Mouse (Mus musculus) midbrain, embryonic 11.5 days (tissue): ENCODE data around the gene Cltrn. TPM values are rescaled to one million over a fixed set of nuclear protein-coding genes. Genes with fewer than 3 reads are reported as not detected.

Source experiments
- ATAC-seq: fragments of 200-750 bp; cut with Nextera tagmentation; 2 replicates; pipeline ENCODE4 v1.8.0; 2017; ENCODE audit warnings: moderate TSS enrichment, moderate library complexity; ENCODE audit not compliant: low FRiP score
- DNase-seq: peaks from one replicate; pipeline ENCODE4 v3.0.0; 2015; ENCODE audit warnings: low spot score; ENCODE audit errors: missing footprints
- H3K27ac ChIP-seq: fragments of 300-500 bp; sonication (generic); 2 replicates; pipeline ENCODE4 v1.5.1; 2014; ENCODE audit warnings: low read depth, low read length
- H3K27me3 ChIP-seq: fragments of 300-500 bp; sonication (generic); 2 replicates; pipeline ENCODE4 v1.6.1; 2014; ENCODE audit warnings: mild to moderate bottlenecking, low read length, moderate library complexity, mixed read lengths; ENCODE audit not compliant: control insufficient read depth, insufficient read depth
- H3K36me3 ChIP-seq: fragments of 300-500 bp; sonication (generic); 2 replicates; pipeline ENCODE4 v1.6.1; 2014; ENCODE audit warnings: mild to moderate bottlenecking, low read length, moderate library complexity, mixed read lengths; ENCODE audit not compliant: control insufficient read depth, insufficient read depth
- H3K4me1 ChIP-seq: fragments of 300-500 bp; sonication (generic); 2 replicates; pipeline ENCODE4 v1.6.1; 2014; ENCODE audit warnings: low read length; ENCODE audit not compliant: control insufficient read depth, insufficient read depth
- H3K4me2 ChIP-seq: fragments of 300-500 bp; sonication (generic); 2 replicates; pipeline ENCODE4 v1.6.1; 2014; ENCODE audit warnings: mild to moderate bottlenecking, moderate library complexity
- H3K4me3 ChIP-seq: fragments of 300-500 bp; sonication (generic); 2 replicates; pipeline ENCODE4 v1.5.1; 2014; ENCODE audit warnings: low read depth, low read length
- H3K9ac ChIP-seq: fragments of 300-500 bp; sonication (generic); 2 replicates; pipeline ENCODE4 v1.6.1; 2014; ENCODE audit warnings: low read length
- H3K9me3 ChIP-seq: fragments of 300-500 bp; sonication (generic); 2 replicates; pipeline ENCODE4 v1.6.1; 2016; ENCODE audit warnings: low read length; ENCODE audit not compliant: control insufficient read depth
- WGBS: fragments of 180-500 bp; shearing (Covaris S2); extraction: QIAGEN DNeasy Blood & Tissue Kit; methylation state at CpG from one replicate; pipeline ENCODE4 v1.1.7; 2014; 5-methylcytosine and 5-hydroxymethylcytosine counted together
- polyA plus RNA-seq: library from polyadenylated mRNA; unstranded; fragments of >200 nt; fragmentation: Nextera tagmentation; extraction: Ambion mirVana; gene quantifications from 2 replicates; pipeline ENCODE4 v1.2.1, GENCODE M21; 2014

Cltrn gene
- polyA plus RNA-seq, 1 experiment from 2014 or later: not detected

DNA sequence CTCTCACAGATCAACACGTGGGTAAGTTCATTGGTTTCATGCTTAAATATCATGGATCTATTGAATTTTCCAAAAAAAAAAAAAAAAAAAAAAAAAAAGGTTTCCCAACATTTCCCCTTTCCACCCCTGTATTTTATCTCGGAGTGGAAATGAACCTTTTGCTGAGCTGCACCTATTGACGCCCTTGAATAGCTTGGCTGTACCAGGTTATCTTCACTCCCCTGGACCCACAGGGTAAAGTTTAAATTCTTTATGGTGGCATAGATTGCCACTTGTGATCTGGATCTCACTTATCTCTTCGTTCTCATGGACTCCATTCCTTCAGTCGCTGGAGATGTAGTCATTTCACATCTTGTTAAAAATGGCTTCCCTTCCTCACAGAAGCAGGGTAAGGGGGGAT is 66.0 kb downstream of the Cltrn start:
- Histone ChIP-seq H3K36me3 (no peaks in the 10 kb centered on the region), H3K27ac (no peak overlapping the region), H3K9ac (no peak overlapping the region), H3K9me3 (no peaks in the 10 kb centered on the region), H3K4me3 (no peak overlapping the region), H3K27me3 (no peaks in the 10 kb centered on the region; the same call in none of the 2 replicates), H3K4me2 (no peak overlapping the region), H3K4me1 (no peaks in the 10 kb centered on the region)
- no peak for ATAC-seq
- DNase-seq: no peak
- WGBS: 76% methylated on average over 5 of the region's 5 CpGs

DNA sequence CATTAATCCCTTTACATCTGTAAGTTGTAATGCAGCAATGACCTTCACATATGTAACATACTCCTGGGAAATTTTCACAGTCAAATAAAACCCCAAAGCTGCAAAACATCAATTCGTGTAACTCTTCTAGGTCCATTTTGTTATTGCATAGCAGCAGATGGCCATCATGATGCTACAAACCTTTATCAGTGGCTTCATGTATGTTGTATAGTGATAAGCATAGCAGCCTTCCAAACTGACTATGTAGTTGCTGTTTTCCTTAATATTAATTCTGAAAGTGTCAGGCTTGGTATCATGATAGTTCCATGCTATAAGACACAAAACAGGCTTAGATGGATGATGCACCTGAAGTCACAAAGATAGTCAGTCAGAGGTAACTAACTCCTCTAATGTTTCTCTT is 76.1 kb downstream of the Cltrn start:
- H3K27me3 ChIP-seq: no peaks in the 10 kb centered on the region; the same call in 1 of the 2 replicates
- DNase-seq (no peak), ATAC-seq (no peak)
- H3K36me3 ChIP-seq: no peaks in the 10 kb centered on the region
- H3K4me2 ChIP-seq: no peak overlapping the region
- WGBS: 86% methylated on average over 1 of the region's 1 CpGs
- no peak overlapping the region for H3K4me3 ChIP-seq
- no peaks in the 10 kb centered on the region for H3K4me1 ChIP-seq
- no peaks in the 10 kb centered on the region for H3K9me3 ChIP-seq
- H3K27ac ChIP-seq: no peak overlapping the region
- H3K9ac ChIP-seq: no peak overlapping the region

Other genes with a start within 250 kb of the Cltrn start
- gene Ap1s2, start 179.8 kb upstream of the Cltrn start, polyA plus RNA-seq: 48.4 and 56.5 TPM in 2 replicates
- gene Zrsr2, start 130.2 kb upstream of the Cltrn start, polyA plus RNA-seq: 51.1 and 54.7 TPM in 2 replicates
- gene Car5b, start 60.8 kb upstream of the Cltrn start, polyA plus RNA-seq: 0.30 and 0.37 TPM in 2 replicates
- 49.8 and 50.9 TPM in 2 replicates for gene Siah1b, start 12.3 kb upstream of the Cltrn start, polyA plus RNA-seq
- gene Ace2, start 50.5 kb downstream of the Cltrn start, polyA plus RNA-seq: 0.11 and 0.15 TPM in 2 replicates
- gene Bmx, start 169.4 kb downstream of the Cltrn start, polyA plus RNA-seq: 0.52 and 0.66 TPM in 2 replicates
- 6.4 and 6.7 TPM in 2 replicates for gene Pir, start 180.5 kb downstream of the Cltrn start, polyA plus RNA-seq